Mouse (Mus musculus): ENCODE data around the gene Spef2. TPM values are rescaled to one million over a fixed set of nuclear protein-coding genes. Genes with fewer than 3 reads are reported as not detected.
A peak's percentile ranks its signal among the peaks of the same experiment; 100 is the strongest.
"Not testable (repeated sequence)": the region's sequence is repeated elsewhere in the genome, so short reads cannot be mapped to it uniquely, and the experiment has no call there.

Gene Spef2
- total RNA-seq (2021) = under 1 TPM in 1 of 2 experiments, not detected in 1; 0.09 TPM
- long read RNA-seq, experiment 1 = 0 reads
- long read RNA-seq, experiment 2 = 0 reads

DNA sequence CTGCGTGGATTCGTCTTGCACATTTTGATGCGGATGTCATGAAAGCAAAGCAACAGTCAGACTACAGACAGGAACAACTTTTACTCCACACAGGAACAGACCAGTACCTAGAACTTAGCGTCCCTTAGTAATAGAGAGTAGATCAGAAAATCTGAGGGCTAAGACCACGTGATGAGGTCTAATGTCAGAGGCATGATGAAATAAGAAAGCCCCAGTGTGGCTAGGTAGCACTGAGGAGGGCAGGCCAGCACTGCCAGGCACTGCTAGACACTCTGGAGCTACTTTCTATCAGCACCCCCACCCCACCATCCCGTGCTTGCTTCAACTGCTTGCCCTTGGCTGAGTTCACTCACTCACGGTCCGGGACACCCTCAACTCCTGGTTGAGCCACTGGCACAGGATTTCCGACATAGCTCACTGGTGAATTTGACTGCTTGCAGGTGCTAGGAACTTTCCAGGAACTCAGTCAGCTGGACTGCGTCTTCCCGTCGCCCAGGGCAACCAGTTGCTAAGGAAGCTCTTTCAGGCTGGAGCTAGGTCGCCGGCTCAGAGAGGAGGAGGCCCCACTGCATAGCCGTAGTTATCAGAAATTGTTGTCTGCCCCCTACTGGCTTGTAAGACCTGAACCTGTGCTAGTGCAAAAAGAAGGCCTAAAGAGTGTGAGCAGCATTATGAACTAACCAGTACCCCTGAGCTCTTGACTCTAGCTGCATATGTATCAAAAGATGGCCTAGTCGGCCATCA, at the start of gene Spef2:
Gene Spef2, minus strand, starts transcription at position 510 of the 744 bp plus-strand sequence.
- DNase-seq = peak; percentile 55
- intact Hi-C loops (cut with DNase I; ENCODE audit: low total_unique reads) = no loop called here

DNA sequence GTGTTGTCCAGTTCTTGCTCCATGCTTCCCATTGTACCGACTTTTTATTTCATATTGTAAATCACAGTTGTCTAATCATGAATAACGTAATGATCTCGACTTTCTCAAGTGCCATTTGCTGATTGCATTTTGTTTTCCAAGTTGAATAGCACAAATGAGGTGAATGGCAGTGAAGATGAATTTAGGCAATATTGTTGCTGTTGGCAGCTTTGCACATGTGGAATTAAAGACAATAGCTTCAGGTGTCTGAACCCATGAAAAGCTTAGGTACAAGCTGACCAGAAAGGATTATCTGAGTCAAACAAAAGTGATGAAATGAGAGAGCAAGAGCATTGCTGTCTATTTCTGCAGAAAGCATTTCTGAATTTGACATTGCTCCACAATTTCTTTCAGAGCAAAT, 45.5 kb upstream of the Spef2 start:
- intact Hi-C loops (cut with DNase I; ENCODE audit: low total_unique reads) = no loop called here
- no peak for DNase-seq

DNA sequence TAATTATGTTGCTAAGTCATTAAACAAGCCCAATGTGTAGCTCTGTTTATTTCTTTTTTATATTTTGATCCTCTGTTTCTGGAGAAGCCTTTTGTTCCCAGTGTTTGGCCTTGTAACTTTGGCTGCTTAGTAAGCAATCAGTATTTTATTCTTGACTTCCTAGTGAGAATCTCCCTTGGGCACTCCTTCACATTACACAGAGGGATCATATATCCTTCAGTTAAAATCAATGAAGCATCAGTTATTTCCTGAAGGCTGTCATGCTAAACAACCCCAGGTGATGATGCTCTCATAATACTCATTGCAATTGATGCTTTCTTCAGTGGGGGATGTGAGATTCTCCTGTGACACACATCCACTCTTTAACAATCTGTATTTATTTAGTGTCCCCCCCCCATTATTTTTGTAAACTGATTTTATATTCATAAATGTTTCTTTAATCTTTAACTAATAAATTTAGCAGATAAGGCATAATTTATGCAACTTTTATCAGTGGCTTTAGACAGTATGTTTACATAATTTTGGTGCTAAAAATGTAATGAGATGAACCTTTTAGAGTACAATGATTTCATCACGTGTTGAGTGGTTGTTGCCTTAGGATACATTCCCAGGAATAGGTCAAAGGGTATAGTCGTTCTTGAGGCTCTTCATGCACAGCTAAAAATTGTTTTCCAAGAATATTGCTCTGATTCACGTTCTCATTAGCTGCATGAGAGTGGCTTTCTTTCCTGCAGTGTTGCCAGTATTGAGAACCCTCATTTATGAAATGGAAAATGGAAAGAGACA, 39.8 kb upstream of the Spef2 start:
- intact Hi-C loops (cut with DNase I; ENCODE audit: low total_unique reads) = no loop called here
- no peak for DNase-seq

DNA sequence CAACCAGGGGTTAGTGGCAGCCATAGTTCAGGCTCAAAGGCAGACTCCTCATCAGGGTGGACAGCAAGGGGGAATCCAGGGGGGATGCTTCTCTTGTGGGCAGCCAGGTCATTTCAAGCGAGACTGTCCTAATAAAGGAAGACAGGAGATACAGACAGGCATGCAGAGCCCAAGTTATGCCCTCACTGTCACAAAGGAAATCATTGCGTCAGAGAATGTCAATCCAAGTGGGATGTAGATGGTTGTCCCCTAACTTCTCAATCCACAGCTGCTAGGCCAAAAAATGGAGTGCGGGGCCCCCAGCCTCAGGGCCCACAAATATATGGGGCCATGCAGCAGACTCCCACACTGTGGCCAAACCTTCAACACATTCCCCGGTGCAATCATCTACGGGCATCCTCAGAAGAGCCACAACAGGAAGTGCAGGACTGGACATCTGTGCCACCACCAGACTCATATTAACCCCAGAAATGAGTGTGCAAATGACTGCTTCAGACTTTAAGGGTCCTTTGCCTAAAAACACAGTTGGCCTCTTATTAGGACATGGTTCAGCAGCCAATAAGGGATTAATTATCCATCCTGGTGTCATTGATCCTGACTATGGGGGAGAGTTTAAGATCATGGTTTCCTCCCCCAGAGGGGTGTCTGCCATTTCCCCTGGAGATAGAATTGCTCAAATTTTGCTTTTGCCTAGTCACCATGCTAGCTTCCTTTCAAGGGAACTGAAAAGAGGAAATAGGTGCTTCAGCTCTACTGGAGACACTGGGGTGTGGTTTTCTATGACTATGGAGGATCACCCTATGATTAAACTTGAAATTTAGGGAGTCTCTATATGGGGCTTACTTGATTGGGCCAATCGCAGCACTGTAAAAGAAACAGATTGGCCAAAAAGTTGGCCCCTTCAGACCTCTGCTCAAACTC, 25.8 kb upstream of the Spef2 start:
- intact Hi-C loops (cut with DNase I; ENCODE audit: low total_unique reads); DNase-seq: not testable (repeated sequence)

DNA sequence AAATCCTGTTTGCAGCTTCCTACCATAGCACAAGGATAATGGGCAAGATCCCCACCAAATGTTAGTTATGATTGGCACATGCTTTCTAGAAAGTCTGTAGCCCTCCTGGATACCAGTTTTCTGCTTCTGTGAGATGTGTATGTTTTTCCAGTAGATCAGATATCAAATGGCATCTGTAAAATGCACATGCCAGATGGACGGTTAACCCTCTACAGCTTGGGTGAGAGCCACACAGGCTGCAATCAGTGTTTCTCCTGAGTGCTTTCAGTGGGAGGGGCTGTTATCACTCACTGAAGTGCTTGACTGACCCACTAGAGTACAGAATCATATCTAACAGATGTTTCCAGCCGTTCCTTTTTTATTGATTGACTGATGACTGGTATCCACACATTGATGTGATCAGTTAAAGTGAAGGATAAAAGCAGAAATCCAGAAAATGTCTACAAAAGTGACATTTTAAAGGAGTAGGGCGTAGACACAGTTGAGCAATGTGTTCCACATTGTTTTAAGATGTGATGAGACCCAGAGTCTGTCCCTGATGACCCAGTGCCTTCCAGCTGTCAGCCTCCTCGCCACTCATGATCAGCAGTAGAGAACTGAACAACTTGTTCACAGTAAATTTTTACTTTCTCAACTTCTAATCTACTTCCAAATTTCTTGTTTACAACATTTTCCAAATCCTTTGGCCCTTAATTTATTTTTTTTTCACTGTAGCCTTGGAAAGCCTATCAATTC, 19.7 kb upstream of the Spef2 start:
- intact Hi-C loops (cut with DNase I; ENCODE audit: low total_unique reads) = no loop called here

DNA sequence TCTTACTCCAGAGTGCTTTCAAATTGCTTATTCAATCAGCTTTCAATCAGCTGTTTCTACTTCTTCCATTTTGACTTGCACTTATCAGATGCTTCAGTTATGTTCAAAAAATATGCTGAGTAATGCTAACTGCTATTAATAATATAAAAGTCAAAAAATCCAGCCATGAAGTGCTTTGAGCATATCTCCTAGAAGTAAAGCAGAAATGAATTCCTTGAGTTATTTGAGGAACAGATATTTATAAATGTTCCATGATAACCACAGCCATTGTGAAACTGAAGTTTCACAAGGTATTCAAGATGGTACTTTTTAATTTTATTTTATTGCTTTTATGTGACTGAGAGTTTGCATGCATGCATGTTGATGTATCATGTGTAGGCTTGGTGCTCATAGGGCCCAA, 18.4 kb upstream of the Spef2 start:
- no peak for DNase-seq
- intact Hi-C loops (cut with DNase I; ENCODE audit: low total_unique reads) = no loop called here

More for the DNA sequence above, 19.7 kb upstream of the Spef2 start:
- DNase-seq = peak; percentile 21

DNA sequence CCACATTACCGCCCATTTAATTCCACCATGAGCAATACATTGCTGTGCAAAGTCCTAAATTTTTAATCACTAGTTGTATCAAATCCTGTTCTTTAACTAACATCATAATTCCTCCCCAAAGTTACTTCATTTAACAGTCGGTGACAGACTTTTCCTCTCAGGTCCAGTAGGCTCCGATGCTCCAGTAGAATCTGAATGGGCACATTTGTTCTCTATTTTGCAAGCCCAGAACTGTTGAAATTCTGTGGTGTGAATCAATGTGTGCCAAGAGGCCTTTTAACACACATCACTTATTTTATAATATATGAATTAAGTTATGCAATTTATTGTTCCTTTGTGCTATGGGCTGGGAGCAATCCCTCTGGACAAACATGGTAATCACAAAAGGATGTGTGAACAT, 2.3 kb upstream of the Spef2 start:
- intact Hi-C loops (cut with DNase I; ENCODE audit: low total_unique reads) = no loop called here
- DNase-seq = no peak

DNA sequence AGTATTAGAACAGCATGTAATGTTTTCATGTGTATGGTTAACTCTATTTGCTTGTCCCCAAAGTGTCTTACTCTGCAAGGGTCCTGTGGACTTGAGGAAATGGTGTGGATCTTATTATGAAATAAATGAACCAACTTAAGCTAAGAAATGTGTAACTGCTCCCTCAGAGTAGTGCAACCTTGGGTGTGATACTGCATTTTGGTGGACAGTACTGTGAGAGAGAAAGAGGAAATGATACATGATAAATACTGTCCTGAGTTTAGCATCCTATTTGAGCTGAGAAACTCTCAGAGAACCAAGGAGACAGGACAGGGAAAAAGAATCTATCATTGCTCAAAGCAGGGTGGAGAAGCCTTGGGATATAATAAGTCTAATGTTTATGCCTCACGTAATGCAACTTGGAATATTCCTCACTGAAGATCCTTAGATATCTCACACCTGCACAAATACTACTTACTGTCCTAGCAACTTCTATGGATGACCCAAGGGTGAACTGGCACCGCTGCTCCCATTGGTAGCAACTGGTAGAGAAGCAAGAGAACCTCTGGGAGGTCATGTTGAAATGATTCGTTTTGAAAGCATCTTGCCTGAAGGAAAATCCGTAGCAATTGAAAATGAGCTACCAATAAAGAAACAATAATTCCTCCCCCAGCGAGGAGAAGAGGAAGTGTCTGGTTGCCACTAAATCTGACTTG, 1.1 kb downstream of the Spef2 start:
- intact Hi-C loops (cut with DNase I; ENCODE audit: low total_unique reads) = no loop called here

DNA sequence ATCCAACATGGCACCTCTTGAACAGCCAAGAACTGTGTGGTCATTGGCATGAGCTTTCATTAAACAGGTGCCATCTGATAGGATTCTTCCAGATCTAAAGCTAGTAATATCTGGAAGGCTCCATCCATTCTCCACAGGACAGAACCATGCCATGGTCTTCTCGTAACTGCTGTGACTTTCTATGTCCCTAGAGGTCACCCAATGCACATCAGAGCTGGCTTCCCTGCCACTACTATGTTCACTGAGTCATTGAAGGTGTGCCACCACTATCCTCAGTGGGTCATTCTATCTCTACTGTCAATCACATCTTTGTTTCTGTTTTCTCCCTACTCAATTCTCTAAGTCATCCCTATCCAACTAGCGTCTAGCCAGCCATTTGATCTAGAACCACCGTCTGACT, 6.5 kb downstream of the Spef2 start:
- intact Hi-C loops (cut with DNase I; ENCODE audit: low total_unique reads) = no loop called here
- DNase-seq = no peak

More for the DNA sequence above, 1.1 kb downstream of the Spef2 start:
- DNase-seq = no peak

DNA sequence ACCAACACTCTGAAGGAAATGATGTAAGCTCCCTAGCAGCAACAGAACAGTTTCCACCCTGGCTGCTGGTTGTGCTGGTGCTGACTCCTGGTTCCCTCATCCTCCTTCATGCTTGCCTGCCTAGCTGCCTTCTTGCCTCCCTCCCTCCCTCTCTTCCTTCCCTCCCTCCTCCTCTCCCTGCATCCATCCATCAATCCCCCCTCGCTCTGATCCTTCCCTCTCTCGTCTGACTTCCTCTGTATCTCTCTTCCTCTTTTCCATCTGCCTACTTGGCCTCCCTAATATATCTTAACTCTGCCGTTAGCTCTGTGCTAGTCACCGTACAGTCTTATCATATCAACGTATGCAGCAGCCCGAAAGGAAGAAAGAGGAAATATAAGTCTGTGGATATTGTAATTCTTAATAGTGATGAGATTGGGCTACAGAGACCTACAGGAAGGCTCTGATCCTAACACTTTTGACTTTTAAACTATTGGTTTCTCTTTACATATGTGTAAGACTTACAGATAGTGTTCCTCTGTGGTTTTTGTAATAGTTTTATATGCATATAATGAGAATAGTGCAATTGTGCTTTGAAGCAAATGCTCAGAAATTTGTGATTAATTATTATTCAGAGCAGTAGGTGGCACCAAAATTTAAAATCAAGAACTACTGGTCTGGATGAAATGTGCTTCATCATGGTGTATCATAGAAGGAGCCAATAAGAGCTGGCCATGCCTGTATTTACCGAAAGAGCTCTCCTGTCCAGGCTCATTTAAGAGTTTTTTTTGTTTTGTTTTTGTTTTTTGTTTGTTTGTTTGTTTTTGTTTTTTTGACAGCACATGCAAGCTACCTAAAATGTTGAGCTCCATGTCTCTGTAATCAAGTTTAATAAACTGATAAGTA, 33.9 kb downstream of the Spef2 start:
- no peak for DNase-seq
- intact Hi-C loops (cut with DNase I; ENCODE audit: low total_unique reads) = no loop called here

DNA sequence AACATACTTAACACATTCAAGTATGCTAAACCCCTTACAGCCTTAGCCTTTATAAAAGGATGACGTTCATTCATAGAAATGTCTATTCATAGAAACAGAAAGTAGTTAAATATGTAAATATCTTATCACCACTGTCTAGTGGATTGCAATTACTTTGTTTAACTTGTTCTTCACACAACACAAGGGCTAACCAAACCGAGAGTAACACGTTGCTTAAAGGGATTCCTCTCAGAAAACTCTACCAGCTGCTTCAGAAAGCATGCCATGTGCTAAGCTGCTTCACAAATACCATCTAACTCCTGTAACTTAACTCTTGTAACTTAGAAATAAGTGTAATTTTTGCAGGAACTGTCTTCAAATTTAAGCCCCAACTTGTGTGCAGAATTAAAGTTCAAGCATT, 35.0 kb downstream of the Spef2 start:
- no peak for DNase-seq
- intact Hi-C loops (cut with DNase I; ENCODE audit: low total_unique reads) = no loop called here

DNA sequence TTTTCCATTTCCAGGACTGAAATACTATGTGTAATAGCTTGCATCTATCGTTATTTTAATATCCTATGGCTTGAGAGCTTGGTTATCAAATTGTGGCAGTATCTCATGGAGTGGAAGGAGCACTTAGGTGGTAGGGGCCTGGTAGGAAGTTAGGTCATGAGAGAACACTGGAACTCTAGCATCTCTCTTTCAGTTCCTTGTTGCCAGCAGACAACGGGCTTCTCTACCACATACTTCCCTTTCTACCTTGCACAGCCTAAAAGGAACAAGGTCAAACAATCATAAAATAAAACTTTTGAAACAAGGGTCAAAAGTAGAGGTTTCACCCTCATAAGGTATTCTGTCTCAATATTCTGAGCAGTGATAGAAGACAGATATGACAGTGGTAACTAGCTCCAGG, 38.3 kb downstream of the Spef2 start:
- no peak for DNase-seq
- intact Hi-C loops (cut with DNase I; ENCODE audit: low total_unique reads) = no loop called here

DNA sequence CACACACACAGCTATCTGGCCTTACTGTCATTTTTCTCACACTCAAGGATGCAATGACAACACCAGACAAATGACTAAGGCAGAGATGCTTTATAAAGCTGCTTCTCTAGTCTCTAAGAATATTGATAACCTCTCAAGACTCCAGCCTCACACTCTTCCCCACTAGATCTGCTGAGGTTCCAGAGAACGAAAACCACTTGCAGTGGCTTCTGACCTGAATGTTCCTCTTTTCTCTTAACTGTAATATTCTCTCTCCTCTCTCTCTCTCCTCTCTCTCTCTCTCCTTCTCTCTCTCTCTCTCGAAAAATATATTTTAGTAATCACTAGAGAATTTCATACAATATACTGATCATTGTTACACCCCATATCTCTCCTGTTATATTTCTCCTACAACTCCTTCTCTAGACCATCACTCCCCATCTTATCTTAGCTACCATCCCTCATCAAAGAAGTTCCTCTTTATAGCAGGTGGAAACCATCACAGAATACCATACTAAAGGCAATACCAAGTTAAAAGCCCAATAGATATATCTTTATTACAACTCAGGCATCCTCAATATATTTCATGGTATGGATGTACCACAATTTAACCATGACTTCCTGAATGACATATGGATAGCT, 42.7 kb downstream of the Spef2 start:
- DNase-seq = no peak
- intact Hi-C loops (cut with DNase I; ENCODE audit: low total_unique reads) = no loop called here

DNA sequence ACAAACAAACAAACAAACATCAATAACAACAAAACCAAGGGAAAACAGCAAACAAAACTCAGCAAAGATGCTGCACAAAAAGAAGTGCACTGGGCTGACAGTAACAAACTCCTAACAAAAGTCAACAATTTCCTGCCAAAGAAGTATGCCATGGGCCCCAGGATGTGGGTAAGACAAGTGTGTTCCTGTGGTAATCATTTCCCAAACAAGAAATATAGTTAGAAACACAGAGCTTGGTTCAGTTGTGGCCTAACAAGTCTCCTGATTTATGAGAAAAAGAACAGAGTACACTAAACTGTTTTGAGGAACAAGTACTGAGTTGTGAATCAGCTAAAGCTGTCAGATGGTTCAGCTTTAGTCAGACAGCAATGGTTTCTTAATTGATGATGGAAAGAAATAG, 46.8 kb downstream of the Spef2 start:
- intact Hi-C loops (cut with DNase I; ENCODE audit: low total_unique reads) = no loop called here
- no peak for DNase-seq

DNA sequence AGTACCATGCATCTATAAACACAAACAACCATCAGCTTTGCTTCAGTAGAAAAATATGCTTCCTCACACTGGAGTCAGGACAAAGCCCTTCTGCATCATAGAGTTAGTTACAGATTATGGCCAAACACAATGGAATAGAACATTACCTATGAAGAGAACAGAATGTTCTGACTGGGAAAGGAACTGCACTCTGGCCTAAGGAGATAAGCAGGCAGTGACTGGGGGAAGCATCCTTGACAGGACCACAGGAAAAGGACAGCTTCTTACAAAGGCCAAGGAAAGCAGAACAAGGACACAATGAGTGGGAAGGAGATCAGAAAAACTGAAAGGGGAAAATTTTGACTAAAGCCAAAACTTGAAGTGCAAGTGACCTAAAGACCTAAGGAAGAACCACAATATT, 56.9 kb downstream of the Spef2 start:
- intact Hi-C loops (cut with DNase I; ENCODE audit: low total_unique reads) = no loop called here
- DNase-seq = no peak

DNA sequence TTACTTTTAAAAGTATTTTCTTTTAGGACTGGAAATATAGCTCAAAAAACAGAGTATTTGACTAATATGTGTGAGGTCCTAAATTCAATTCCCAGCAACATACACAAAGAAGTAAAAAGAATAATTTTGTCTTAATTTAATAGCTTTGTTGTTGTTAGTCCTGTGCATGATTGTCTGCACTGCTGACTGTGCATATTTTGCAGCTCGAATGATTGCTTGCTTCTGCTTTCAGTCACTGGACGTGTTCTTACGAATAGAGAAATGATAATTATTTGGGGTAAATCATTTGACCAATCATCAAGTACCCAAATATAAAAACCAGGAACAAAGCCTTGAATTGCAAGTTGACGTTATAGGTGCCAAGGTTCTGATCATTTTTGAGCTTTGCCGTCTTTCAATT, 57.8 kb downstream of the Spef2 start:
- intact Hi-C loops (cut with DNase I; ENCODE audit: low total_unique reads) = no loop called here
- no peak for DNase-seq

DNA sequence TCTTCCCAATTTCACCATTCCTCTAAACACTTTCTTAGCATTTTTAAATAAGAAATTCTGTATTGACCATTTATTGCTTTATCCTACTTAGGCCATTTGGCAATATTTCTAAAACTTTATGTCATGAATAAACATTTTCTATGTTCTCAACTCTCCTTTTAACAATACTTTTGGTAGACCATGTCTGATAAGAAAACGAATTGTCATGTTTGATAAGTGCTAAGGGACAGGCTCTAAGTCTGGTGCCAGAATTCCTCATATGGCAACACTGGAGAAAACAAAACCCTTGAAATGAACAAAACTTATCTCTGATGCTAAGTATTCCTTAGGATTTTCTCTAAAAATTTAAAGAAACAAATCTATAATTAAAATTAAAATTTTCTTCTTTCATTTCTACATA, 58.2 kb downstream of the Spef2 start:
- no peak for DNase-seq
- intact Hi-C loops (cut with DNase I; ENCODE audit: low total_unique reads) = no loop called here

All from gastrocnemius, postnatal 14 days (tissue).